Mouse (Mus musculus) heart, postnatal 0 days (tissue): ENCODE results near the gene Eps8l1. TPM values are rescaled to one million over a fixed set of nuclear protein-coding genes. Genes with fewer than 3 reads are reported as not detected.
"Not testable (repeated sequence)": the region's sequence is repeated elsewhere in the genome, so short reads cannot be mapped to it uniquely, and the experiment has no call there.

Experiments used
- ATAC-seq: fragments of 200-750 bp; cut with Nextera tagmentation; 2 replicates; pipeline ENCODE4 v1.8.0; 2017; ENCODE audit warnings: low read depth, moderate number of reproducible peaks, moderate library complexity; ENCODE audit not compliant: insufficient read depth
- DNase-seq: peaks from one replicate; pipeline ENCODE4 v3.0.0-alpha.2; 2016; ENCODE audit warnings: low spot score
- H3K27ac ChIP-seq: fragments of 300-500 bp; sonication (generic); 2 replicates; pipeline ENCODE4 v1.5.1; 2014; ENCODE audit warnings: low read depth, mild to moderate bottlenecking
- H3K27me3 ChIP-seq: fragments of 300-500 bp; sonication (generic); 2 replicates; pipeline ENCODE4 v1.6.1; 2014; ENCODE audit warnings: low read length, mixed read lengths; ENCODE audit not compliant: control insufficient read depth, insufficient read depth
- H3K36me3 ChIP-seq: fragments of 300-500 bp; sonication (generic); replicated peaks from 2 replicates; pipeline ENCODE4 v1.6.1; 2014; ENCODE audit warnings: low read length, mixed read lengths; ENCODE audit not compliant: control insufficient read depth, insufficient read depth
- H3K4me1 ChIP-seq: fragments of 300-500 bp; sonication (generic); 2 replicates; pipeline ENCODE4 v1.6.1; 2014; ENCODE audit warnings: antibody characterized with exemption; ENCODE audit not compliant: control insufficient read depth, insufficient read depth
- H3K4me2 ChIP-seq: fragments of 300-500 bp; sonication (generic); 2 replicates; pipeline ENCODE4 v1.6.1; 2014; ENCODE audit warnings: low read depth, mild to moderate bottlenecking, low read length, moderate library complexity
- H3K4me3 ChIP-seq: fragments of 300-500 bp; sonication (generic); 2 replicates; pipeline ENCODE4 v1.5.1; 2014; ENCODE audit warnings: low read depth, low read length
- H3K9ac ChIP-seq: fragments of 300-500 bp; sonication (generic); replicated peaks from 2 replicates; pipeline ENCODE4 v1.6.1; 2014; ENCODE audit warnings: low read depth, low read length, mixed read lengths
- H3K9me3 ChIP-seq: fragments of 300-500 bp; sonication (generic); replicated peaks from 2 replicates; pipeline ENCODE4 v1.6.1; 2016; ENCODE audit warnings: low read length; ENCODE audit not compliant: control insufficient read depth
- CTCF ChIP-seq: IDR thresholded peaks from 2 replicates; pipeline ENCODE4 v1.5.1; 2016; ENCODE audit warnings: antibody characterized with exemption, control low read depth, low read depth
- EP300 ChIP-seq: IDR thresholded peaks from 2 replicates; pipeline ENCODE4 v1.6.1; 2016; ENCODE audit warnings: antibody characterized with exemption, low read depth
- WGBS: fragments of 180-500 bp; shearing (Covaris S2); extraction: QIAGEN DNeasy Blood & Tissue Kit; methylation state at CpG from one replicate; pipeline ENCODE4 v1.1.7; 2014; 5-methylcytosine and 5-hydroxymethylcytosine counted together
- microRNA-seq: library from miRNA; unstranded; fragments of <30 nt; microRNA quantifications from one replicate; pipeline ENCODE4, GENCODE M21; 2016
- polyA plus RNA-seq: library from polyadenylated mRNA; unstranded; fragments of >200 nt; fragmentation: Nextera tagmentation; extraction: Ambion mirVana; gene quantifications from 2 replicates; pipeline ENCODE4 v1.2.1, GENCODE M21; 2015
- total RNA-seq: library from RNA; depleted of rRNA; stranded (reverse); fragments of >200 nt; gene quantifications from 2 replicates; pipeline ENCODE4 v1.2.3, GENCODE M21; 2014; ENCODE audit warnings: low replicate concordance; rRNA removed

The Eps8l1 gene
- total and polyA plus RNA-seq, 2 experiments from 2014 or later: 0.88 to 1.00 TPM

- peak overlapping the region; percentile 44; the same call in 1 of the 2 replicates for H3K9ac ChIP-seq
- H3K4me2 ChIP-seq: peak overlapping the region; percentile 52
- ATAC-seq (no peak), DNase-seq (no peak)
- no peak for TF ChIP-seq EP300
- no peak for TF ChIP-seq CTCF
- peak overlapping the region; percentile 98 for H3K27ac ChIP-seq
- H3K36me3 ChIP-seq: peaks cover 18% of the 10 kb centered on the region
- 70% methylated on average over 33 of the region's 33 CpGs for WGBS
- H3K4me3 ChIP-seq: peak overlapping the region; percentile 20
- peaks cover 16% of the 10 kb centered on the region for H3K4me1 ChIP-seq
- 0 out of 2 replicates have a peak, but pooled peaks cover 4% of the 10 kb centered on the region for H3K27me3 ChIP-seq
- H3K9me3 ChIP-seq: no peaks in the 10 kb centered on the region
Observed at GRCm38 (mm10) chr7:4523205-4524130, 63.0 kb downstream of the Eps8l1 start.

DNA sequence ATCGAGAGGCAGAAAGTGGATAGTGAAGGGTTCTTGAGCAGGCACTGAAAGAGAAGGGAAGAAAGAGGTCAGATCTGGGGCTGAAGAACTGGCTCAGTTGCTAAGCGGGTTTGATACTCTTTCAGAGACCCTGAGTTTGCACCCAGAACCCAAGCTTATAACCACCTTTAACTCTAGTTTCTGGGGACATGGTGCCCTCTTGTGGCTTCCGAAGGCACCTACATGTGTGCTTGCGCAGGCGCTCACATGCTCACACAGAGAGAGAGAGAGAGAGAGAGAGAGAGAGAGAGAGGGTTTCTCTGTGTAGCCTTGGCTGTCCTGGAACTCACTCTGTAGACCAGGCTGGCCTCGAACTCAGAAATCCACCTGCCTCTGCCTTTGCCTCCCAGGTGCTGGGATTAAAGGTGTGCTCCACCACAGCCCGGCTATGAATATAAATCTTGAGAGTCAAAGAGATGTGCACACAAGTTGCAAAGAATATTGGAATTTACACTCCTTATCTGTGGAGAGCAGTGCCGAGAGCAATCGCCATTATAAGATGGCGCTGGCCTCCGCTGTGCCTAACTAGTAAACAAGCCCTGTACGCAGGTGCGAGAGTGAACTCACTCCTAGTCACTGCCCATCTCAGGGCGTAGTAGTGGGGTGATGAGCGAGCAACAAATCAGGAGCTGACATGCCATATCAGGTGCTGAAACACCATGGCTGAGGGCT lies 63.9 kb downstream of the Eps8l1 start, which contains the start of gene Tnni3:
TSS of gene Tnni3 (minus strand) at position 18 of the 711 bp plus-strand sequence.
- not testable (repeated sequence) for H3K27me3 ChIP-seq, H3K4me1 ChIP-seq, H3K9me3 ChIP-seq
- ATAC-seq: 0 out of 2 replicates have a peak, but pooled peaks have one; percentile 4
- WGBS: 63% methylated on average over 15 of the region's 15 CpGs
- H3K27ac ChIP-seq: peak within 1 kb of the TSS; percentile 98
- peak within 1 kb of the TSS; percentile 44; the same call in 1 of the 2 replicates for H3K9ac ChIP-seq
- H3K36me3 ChIP-seq: peaks cover 11% of the 10 kb centered on the region
- peak; percentile 77 for DNase-seq
- peak within 1 kb of the TSS; percentile 20 for H3K4me3 ChIP-seq
- peak within 1 kb of the TSS; percentile 52 for H3K4me2 ChIP-seq
- TF ChIP-seq CTCF: peak; percentile 80

GRCm38 (mm10) chr7:4526341-4527301 lies 66.1 kb downstream of the Eps8l1 start:
- peaks cover 8% of the 10 kb centered on the region for H3K4me1 ChIP-seq
- TF ChIP-seq CTCF (peak; percentile 85), EP300 (no peak)
- peak; percentile 53 for ATAC-seq
- H3K4me2 ChIP-seq: peak overlapping the region; percentile 60
- 24% methylated on average over 40 of the region's 40 CpGs for WGBS
- 0 out of 2 replicates have a peak, but pooled peaks cover 4% of the 10 kb centered on the region for H3K27me3 ChIP-seq
- DNase-seq: peak; percentile 94
- H3K9me3 ChIP-seq: no peaks in the 10 kb centered on the region
- peak overlapping the region; percentile 28 for H3K4me3 ChIP-seq
- peak overlapping the region; percentile 23 for H3K9ac ChIP-seq
- H3K36me3 ChIP-seq: no peaks in the 10 kb centered on the region
- H3K27ac ChIP-seq: 0 out of 2 replicates have a peak overlapping the region, but pooled peaks have one; percentile 10

DNA sequence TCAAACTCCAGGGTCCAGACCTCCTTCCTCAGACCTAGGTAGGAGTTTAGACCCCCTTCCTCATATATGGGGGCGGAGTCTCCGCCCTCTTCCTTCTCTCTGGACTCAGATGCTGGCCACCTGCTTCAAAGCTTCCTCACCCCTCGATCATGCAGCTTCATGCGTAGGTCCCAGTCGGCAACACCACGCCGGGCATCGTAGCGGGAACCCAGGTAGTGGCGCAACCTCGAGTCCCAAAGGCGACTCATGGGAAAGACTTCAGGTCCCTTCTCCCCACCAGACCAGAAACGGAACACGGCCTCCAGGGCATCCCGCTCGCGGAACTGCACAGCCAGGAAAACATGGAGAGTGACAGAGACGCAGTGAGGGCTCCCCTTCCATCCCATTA lies 66.8 kb downstream of the Eps8l1 start:
- no peak for TF ChIP-seq EP300
- no peak for TF ChIP-seq CTCF
- peaks cover 8% of the 10 kb centered on the region for H3K4me1 ChIP-seq
- H3K27me3 ChIP-seq: 0 out of 2 replicates have a peak, but pooled peaks cover 4% of the 10 kb centered on the region
- no peak overlapping the region for H3K4me3 ChIP-seq
- DNase-seq (no peak), ATAC-seq (no peak)
- H3K27ac ChIP-seq: no peak overlapping the region
- no peaks in the 10 kb centered on the region for H3K9me3 ChIP-seq
- H3K36me3 ChIP-seq: no peaks in the 10 kb centered on the region
- no peak overlapping the region for H3K9ac ChIP-seq
- peak overlapping the region; percentile 60; the same call in 1 of the 2 replicates for H3K4me2 ChIP-seq
- WGBS: 53% methylated on average over 18 of the region's 18 CpGs

Small RNA genes lying within 50 kb of the gene (microRNA-seq; reads per million reads assigned to microRNA genes)
- gene Gm24605: not detected

Other genes with a start within 250 kb of the Eps8l1 start
- not detected in 2 replicates for gene Lilra5, start 222.9 kb upstream of the Eps8l1 start, total RNA-seq
- gene Lilra5, start 222.9 kb upstream of the Eps8l1 start, polyA plus RNA-seq: 0.20 and 0.30 TPM in 2 replicates
- not detected in 2 replicates for gene Ncr1, start 123.0 kb upstream of the Eps8l1 start, total RNA-seq
- gene Ncr1, start 123.0 kb upstream of the Eps8l1 start, polyA plus RNA-seq: not detected in 2 replicates
- 0.08 TPM in 1 of 2 replicates, not detected in the other for gene Gp6, start 62.9 kb upstream of the Eps8l1 start, total RNA-seq
- 0.08 TPM in 1 of 2 replicates, not detected in the other for gene Gp6, start 62.9 kb upstream of the Eps8l1 start, polyA plus RNA-seq
- 19.4 and 70.3 TPM in 2 replicates for gene Rdh13, start 15.0 kb upstream of the Eps8l1 start, total RNA-seq
- gene Rdh13, start 15.0 kb upstream of the Eps8l1 start, polyA plus RNA-seq: 24.9 and 28.0 TPM in 2 replicates
- 89.1 and 105 TPM in 2 replicates for gene Ppp1r12c, start 41.0 kb downstream of the Eps8l1 start, total RNA-seq
- 22.5 and 24.2 TPM in 2 replicates for gene Ppp1r12c, start 41.0 kb downstream of the Eps8l1 start, polyA plus RNA-seq
- gene Tnnt1, start 55.7 kb downstream of the Eps8l1 start, total RNA-seq: 27.4 and 28.3 TPM in 2 replicates
- 93.7 and 106 TPM in 2 replicates for gene Tnnt1, start 55.7 kb downstream of the Eps8l1 start, polyA plus RNA-seq
- 4,764 and 5,473 TPM in 2 replicates for gene Tnni3, start 63.6 kb downstream of the Eps8l1 start, total RNA-seq
- 8,811 and 8,917 TPM in 2 replicates for gene Tnni3, start 63.6 kb downstream of the Eps8l1 start, polyA plus RNA-seq
- 0.11 and 2.6 TPM in 2 replicates for gene Dnaaf3, start 71.8 kb downstream of the Eps8l1 start, total RNA-seq
- gene Dnaaf3, start 71.8 kb downstream of the Eps8l1 start, polyA plus RNA-seq: 0.60 and 0.63 TPM in 2 replicates
- gene Syt5, start 86.9 kb downstream of the Eps8l1 start, total RNA-seq: 0.23 and 1.4 TPM in 2 replicates
- gene Syt5, start 86.9 kb downstream of the Eps8l1 start, polyA plus RNA-seq: 0.70 and 0.92 TPM in 2 replicates
- not detected in 2 replicates for gene Ptprh, start 143.4 kb downstream of the Eps8l1 start, total RNA-seq
- not detected in 2 replicates for gene Ptprh, start 143.4 kb downstream of the Eps8l1 start, polyA plus RNA-seq
- gene Tmem86b, start 170.7 kb downstream of the Eps8l1 start, total RNA-seq: 4.8 and 11.5 TPM in 2 replicates
- 0.33 and 0.82 TPM in 2 replicates for gene Tmem86b, start 170.7 kb downstream of the Eps8l1 start, polyA plus RNA-seq
- 101 and 146 TPM in 2 replicates for gene Ppp6r1, start 198.3 kb downstream of the Eps8l1 start, total RNA-seq
- gene Ppp6r1, start 198.3 kb downstream of the Eps8l1 start, polyA plus RNA-seq: 4.9 and 5.7 TPM in 2 replicates
- 138 and 156 TPM in 2 replicates for gene Hspbp1, start 224.4 kb downstream of the Eps8l1 start, total RNA-seq
- 69.8 and 72.9 TPM in 2 replicates for gene Hspbp1, start 224.4 kb downstream of the Eps8l1 start, polyA plus RNA-seq
- gene Brsk1, start 229.9 kb downstream of the Eps8l1 start, total RNA-seq: 7.1 and 10.9 TPM in 2 replicates
- 0.22 and 0.36 TPM in 2 replicates for gene Brsk1, start 229.9 kb downstream of the Eps8l1 start, polyA plus RNA-seq